Mouse (Mus musculus) MEL (cell line): ENCODE results near the gene Gm30191.

Experiments used
- CHD2 ChIP-seq: IDR thresholded peaks from 2 replicates; pipeline ENCODE4 v1.6.1; 2011; ENCODE audit warnings: low read length, improper control_type of control experiment
- CTCF ChIP-seq, 3 experiments: IDR thresholded peaks in 2 of 3; conservative IDR thresholded peaks in 1 of 3; 2 replicates each; pipeline ENCODE4 v1.5.1; 2011 to 2012; ENCODE audit warnings: low read length in 3 of 3, low read depth in 2 of 3, mild to moderate bottlenecking in 2 of 3, improper control_type of control experiment in 1 of 3, inconsistent platforms in 1 of 3, mixed read lengths in 1 of 3, moderate library complexity in 1 of 3; ENCODE audit not compliant: control insufficient read depth in 1 of 3, insufficient read depth in 1 of 3, poor library complexity in 1 of 3, severe bottlenecking in 1 of 3
- EP300 ChIP-seq, 2 experiments: IDR thresholded peaks; 2 replicates each; pipeline ENCODE4 v1.6.1; 2011; ENCODE audit warnings: improper control_type of control experiment in 2 of 2, low read length in 2 of 2, low read depth in 1 of 2, mild to moderate bottlenecking in 1 of 2
- HCFC1 ChIP-seq: IDR thresholded peaks from 2 replicates; pipeline ENCODE4 v1.6.1; 2012; ENCODE audit warnings: low read depth, mild to moderate bottlenecking, inconsistent platforms, low read length, improper control_type of control experiment, moderate library complexity
- MAFK ChIP-seq: IDR thresholded peaks from 2 replicates; pipeline ENCODE4 v1.6.1; 2011; ENCODE audit warnings: low read depth, mild to moderate bottlenecking, low read length, improper control_type of control experiment, borderline replicate concordance
- MAX ChIP-seq: IDR thresholded peaks from 2 replicates; pipeline ENCODE4 v1.6.1; 2011; ENCODE audit warnings: low read length, improper control_type of control experiment
- POLR2A ChIP-seq, 2 experiments: IDR thresholded peaks; 2 replicates each; pipeline ENCODE4 v1.6.1; 2011 to 2012; ENCODE audit warnings: low read length in 2 of 2, mild to moderate bottlenecking in 2 of 2, control low read depth in 1 of 2, improper control_type of control experiment in 1 of 2, low read depth in 1 of 2, moderate library complexity in 1 of 2; ENCODE audit not compliant: control insufficient read depth in 1 of 2, insufficient read depth in 1 of 2, poor library complexity in 1 of 2
- POLR2AphosphoS5 ChIP-seq: IDR thresholded peaks from 2 replicates; pipeline ENCODE4 v1.6.1; 2012; ENCODE audit warnings: low read depth, borderline replicate concordance, mild to moderate bottlenecking, inconsistent platforms, low read length, moderate library complexity, mixed read lengths
- SIN3A ChIP-seq: IDR thresholded peaks from 2 replicates; pipeline ENCODE4 v1.6.1; 2012; ENCODE audit warnings: low read length, improper control_type of control experiment, inconsistent platforms
- UBTF ChIP-seq: IDR thresholded peaks from 2 replicates; pipeline ENCODE4 v1.6.1; 2012; ENCODE audit warnings: low read depth, mild to moderate bottlenecking, inconsistent platforms, low read length, improper control_type of control experiment, moderate library complexity, borderline replicate concordance; ENCODE audit not compliant: insufficient read depth
- USF1 ChIP-seq: IDR thresholded peaks from 2 replicates; pipeline ENCODE4 v1.6.1; 2014; ENCODE audit warnings: low read depth, mild to moderate bottlenecking, inconsistent platforms, low read length, improper control_type of control experiment, moderate library complexity
- USF2 ChIP-seq, 2 experiments: IDR thresholded peaks; 2 replicates each; pipeline ENCODE4 v1.6.1; 2011 to 2012; ENCODE audit warnings: improper control_type of control experiment in 2 of 2, low read length in 2 of 2, borderline replicate concordance in 1 of 2, inconsistent platforms in 1 of 2, low read depth in 1 of 2, mild to moderate bottlenecking in 1 of 2; ENCODE audit not compliant: insufficient read depth in 1 of 2

DNA sequence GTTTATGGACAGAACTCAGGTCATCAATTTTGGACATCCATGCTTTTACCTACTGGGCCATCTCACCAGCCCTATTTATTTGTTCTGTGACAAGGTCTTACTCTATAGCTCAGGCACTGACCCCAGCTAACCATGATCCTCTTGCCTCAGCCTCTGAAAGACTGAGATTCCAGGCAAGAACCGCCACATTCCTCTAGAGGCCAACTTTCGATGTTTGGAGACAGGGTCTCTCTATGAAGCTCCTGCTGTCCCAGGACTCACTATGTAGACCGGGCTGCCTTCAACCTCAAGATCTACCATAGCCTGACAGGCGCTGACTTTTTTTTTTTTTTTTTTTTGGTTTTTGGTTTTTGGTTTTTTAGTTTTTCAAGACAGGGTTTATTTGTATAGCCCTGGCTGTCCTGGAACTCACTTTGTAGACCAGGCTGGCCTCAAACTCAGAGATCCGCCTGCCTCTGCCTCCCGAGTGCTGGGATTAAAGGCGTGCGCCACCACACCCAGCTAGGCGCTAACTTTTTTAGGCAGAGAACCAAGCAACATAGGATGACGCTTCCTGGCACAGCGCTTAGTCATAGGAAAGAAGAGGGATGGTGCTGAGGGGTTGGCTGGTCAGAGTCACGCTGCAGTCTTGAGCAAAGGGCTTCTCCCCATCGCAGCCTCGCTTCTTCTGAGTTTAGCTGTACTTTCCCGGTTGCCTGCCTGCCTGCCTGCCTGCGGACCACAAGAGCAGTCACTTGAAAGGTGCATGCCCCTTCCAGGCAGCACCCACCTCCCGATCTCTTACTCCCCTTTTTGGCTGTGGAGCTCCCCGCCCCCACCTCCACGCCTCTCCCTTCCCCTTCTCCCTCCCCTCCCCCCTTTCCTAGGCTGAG lies 52.1 kb downstream of the Gm30191 start:
- TF ChIP-seq EP300 (IDR thresholded peaks at IDR 0.05; ENCODE audit: low read depth in 1 of 2, low read length in 2 of 2) (no peak), UBTF (no peak), USF1 (no peak), CHD2 (no peak), POLR2A (IDR thresholded peaks at IDR 0.05; ENCODE audit: control insufficient read depth in 1 of 2, insufficient read depth in 1 of 2, low read depth in 1 of 2, low read length in 2 of 2, poor library complexity in 1 of 2) (no peak), POLR2AphosphoS5 (no peak), CTCF (IDR thresholded peaks at IDR 0.05 in 2 of 3, conservative IDR thresholded peaks at IDR 0.05 in 1 of 3; ENCODE audit: control insufficient read depth in 1 of 3, insufficient read depth in 1 of 3, low read depth in 2 of 3, low read length in 3 of 3, poor library complexity in 1 of 3, severe bottlenecking in 1 of 3) (no peak), HCFC1 (no peak), USF2 (IDR thresholded peaks at IDR 0.05; ENCODE audit: borderline replicate concordance in 1 of 2, insufficient read depth in 1 of 2, low read depth in 1 of 2, low read length in 2 of 2) (no peak), MAFK (no peak), MAX (no peak), SIN3A (no peak)
